Mouse (Mus musculus): ENCODE measurements around the gene Krt19.

Krt19 gene

GRCm38 (mm10) chr11:100136559-100136958, 11.9 kb downstream of the Krt19 start:
- DNase-seq (ENCODE audit: low spot score): no peak

- DNase-seq (ENCODE audit: low spot score): no peak
Observed at GRCm38 (mm10) chr11:100135731-100136130, 12.7 kb downstream of the Krt19 start, which contains the start of gene Krt15. Gene Krt15 (minus strand): TSS chr11:100135928.

GRCm38 (mm10) chr11:100124901-100125300, 23.6 kb downstream of the Krt19 start:
- DNase-seq (ENCODE audit: low spot score): no peak

GRCm38 (mm10) chr11:100121466-100121865, 27.0 kb downstream of the Krt19 start, which contains the start of gene Krt13:
Gene Krt13 (minus strand): TSS chr11:100121566.
- DNase-seq (ENCODE audit: low spot score): no peak

DNA sequence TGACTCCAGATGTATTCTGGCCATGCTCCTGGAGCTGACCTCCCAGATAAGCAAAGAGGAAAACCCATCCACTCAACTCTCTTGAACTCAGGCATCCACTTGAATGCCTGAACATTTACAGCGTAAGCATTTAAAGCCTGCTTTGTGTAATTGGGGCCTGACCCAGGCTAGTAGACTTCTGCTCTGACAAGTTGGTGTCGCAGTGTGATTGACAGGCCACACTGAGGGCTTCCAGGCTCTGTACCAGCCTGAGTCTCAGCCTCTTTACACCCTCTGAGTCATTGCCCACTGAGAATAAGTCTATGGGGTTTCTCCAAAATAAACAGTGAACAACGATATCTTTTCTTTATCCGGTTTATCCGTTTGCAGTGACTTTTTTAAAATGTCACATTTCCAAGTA, 28.1 kb downstream of the Krt19 start:
- no peak for DNase-seq (ENCODE audit: low spot score)

DNA sequence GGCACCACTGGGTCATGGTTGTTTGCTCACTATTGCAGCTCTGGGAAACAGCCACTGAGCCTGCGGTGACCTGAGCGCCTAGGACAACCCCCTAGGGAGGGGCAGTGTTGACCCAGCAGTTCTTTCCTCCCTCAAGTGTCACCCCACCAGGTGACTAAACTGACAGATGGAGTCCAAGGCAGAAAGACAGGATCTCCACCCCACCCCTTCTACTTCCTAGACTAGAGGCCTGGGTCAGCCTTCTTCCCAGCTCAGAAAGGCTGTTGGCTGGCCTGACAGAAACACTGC, 34.8 kb downstream of the Krt19 start:
- DNase-seq (ENCODE audit: low spot score): no peak

GRCm38 (mm10) chr11:100112935-100113741, 35.3 kb downstream of the Krt19 start:
- no peak for DNase-seq (ENCODE audit: low spot score)

DNA sequence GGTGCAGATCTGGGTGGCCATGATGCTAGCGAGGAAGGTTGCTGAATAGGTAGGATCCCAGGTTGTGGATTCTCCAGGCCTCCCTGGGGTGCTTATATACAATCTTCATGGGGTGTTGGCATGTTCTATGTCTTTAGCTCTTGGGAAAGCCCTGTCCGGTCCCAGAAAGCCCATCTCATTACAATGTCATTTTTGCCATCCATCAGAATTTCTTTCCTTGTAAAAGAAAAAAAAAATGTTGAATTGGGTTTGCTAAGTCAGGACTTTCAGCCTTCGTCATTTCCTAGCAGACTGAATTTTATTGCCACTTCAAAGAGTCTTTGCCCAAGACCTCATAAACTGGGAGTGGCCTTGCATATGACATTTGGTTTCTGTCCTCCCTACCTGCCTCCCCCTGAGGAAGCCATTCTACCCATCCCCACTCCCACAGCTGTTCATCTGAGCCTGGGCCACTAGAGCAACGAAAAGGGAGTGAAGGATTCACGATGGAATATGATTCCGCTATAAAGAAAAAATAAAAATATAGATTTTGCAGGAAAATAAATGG, 42.8 kb downstream of the Krt19 start, which contains the start of gene Krt36:
Gene Krt36 (minus strand): TSS at position 51 of the 547 bp plus-strand sequence.
- DNase-seq (ENCODE audit: low spot score): no peak

DNA sequence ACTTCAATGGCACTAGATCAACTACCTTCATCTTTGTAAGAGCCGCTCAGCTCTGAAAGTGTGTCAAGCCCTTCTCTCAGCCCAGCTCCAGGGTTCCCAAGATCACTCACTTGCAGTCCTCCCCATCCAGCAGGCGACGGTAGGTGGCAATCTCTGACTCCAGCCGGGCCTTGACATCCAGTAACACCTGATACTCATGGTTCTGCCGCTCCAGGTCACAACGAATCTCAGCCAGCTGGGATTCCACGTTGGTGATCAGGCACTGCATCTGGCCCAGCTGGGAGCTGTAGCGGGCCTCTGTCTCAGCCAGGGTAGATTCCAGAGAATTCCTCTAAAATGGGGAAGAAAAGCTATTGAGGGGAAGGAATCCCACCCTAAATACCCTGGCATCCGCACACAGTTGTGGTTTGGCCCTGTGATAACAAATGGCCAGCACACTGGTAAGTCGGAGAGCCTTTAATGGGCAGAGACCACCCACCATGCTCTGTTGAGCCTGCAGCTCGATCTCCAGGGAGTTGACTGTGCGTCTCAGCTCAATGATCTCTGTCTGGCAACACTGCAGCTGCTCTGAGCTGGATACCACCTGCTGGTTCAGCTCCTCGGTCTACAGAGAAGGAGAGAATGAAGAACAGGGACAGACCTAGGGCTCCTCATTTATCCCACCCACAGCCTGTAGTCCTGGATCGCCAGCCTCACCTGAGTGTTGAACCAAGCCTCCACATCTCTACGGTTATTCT, 45.6 kb downstream of the Krt19 start:
- DNase-seq (ENCODE audit: low spot score): no peak

GRCm38 (mm10) chr11:100100391-100100790, 48.1 kb downstream of the Krt19 start:
- no peak for DNase-seq (ENCODE audit: low spot score)

GRCm38 (mm10) chr11:100097819-100098218, 50.6 kb downstream of the Krt19 start:
- DNase-seq (ENCODE audit: low spot score): no peak

DNA sequence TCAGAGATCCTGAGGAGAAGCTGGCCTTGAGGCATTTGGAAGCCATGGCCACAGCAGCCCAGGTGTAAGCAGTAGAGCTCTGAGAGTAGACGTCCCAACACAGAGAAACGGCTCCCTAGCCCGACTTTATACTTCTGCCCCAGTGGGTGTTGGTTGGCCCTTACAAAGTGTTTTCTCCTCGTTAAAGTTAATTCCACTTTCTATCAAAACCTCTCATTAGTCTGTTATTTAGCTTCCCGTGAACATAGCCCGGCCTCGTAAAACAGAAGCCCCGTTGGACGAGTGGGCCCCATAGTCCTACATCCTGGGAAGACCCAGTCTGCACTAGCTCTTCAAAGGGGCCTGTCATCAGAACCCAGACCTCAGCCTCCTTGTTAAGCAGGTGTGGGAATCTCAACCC, 52.3 kb downstream of the Krt19 start, which contains the start of gene Krt35:
Gene Krt35 (minus strand): TSS at position 101 of the 400 bp plus-strand sequence.
- DNase-seq (ENCODE audit: low spot score): no peak
